Mouse (Mus musculus) heart, embryonic 16.5 days (tissue): ENCODE results near the gene Tha1. TPM values are rescaled to one million over a fixed set of nuclear protein-coding genes. Genes with fewer than 3 reads are reported as not detected.
A peak's percentile ranks its signal among the peaks of the same experiment; 100 is the strongest.

Source experiments
- ATAC-seq: fragments of 200-750 bp; cut with Nextera tagmentation; replicated peaks from 2 replicates; pipeline ENCODE4 v1.8.0; 2017; ENCODE audit warnings: moderate number of reproducible peaks; ENCODE audit not compliant: insufficient read depth, low FRiP score; ENCODE audit errors: extremely low read depth
- H3K27ac ChIP-seq: fragments of 300-500 bp; sonication (generic); 2 replicates; pipeline ENCODE4 v1.5.1; 2014; ENCODE audit warnings: mild to moderate bottlenecking, low read length, control low read depth, moderate library complexity
- H3K27me3 ChIP-seq: fragments of 300-500 bp; sonication (generic); 2 replicates; pipeline ENCODE4 v1.6.1; 2014; ENCODE audit warnings: low read length, mixed read lengths; ENCODE audit not compliant: control insufficient read depth, insufficient read depth
- H3K36me3 ChIP-seq: fragments of 300-500 bp; sonication (generic); 2 replicates; pipeline ENCODE4 v1.6.1; 2014; ENCODE audit not compliant: control insufficient read depth, insufficient read depth
- H3K4me1 ChIP-seq: fragments of 300-500 bp; sonication (generic); 2 replicates; pipeline ENCODE4 v1.6.1; 2014; ENCODE audit warnings: low read length, mixed read lengths; ENCODE audit not compliant: control insufficient read depth, insufficient read depth
- H3K4me2 ChIP-seq: fragments of 300-500 bp; sonication (generic); 2 replicates; pipeline ENCODE4 v1.6.1; 2014; ENCODE audit warnings: low read depth, mild to moderate bottlenecking, control low read depth, low read length
- H3K4me3 ChIP-seq: fragments of 300-500 bp; sonication (generic); 2 replicates; pipeline ENCODE4 v1.5.1; 2014; ENCODE audit warnings: mild to moderate bottlenecking, control low read depth, low read length
- H3K9ac ChIP-seq: fragments of 300-500 bp; sonication (generic); 2 replicates; pipeline ENCODE4 v1.6.1; 2014; ENCODE audit warnings: low read length, control low read depth
- H3K9me3 ChIP-seq: fragments of 300-500 bp; sonication (generic); replicated peaks from 2 replicates; pipeline ENCODE4 v1.6.1; 2016; ENCODE audit warnings: low read length; ENCODE audit not compliant: control insufficient read depth
- WGBS: fragments of 180-500 bp; shearing (Covaris S2); extraction: QIAGEN DNeasy Blood & Tissue Kit; methylation state at CpG from one replicate; pipeline ENCODE4 v1.1.7; 2014; 5-methylcytosine and 5-hydroxymethylcytosine counted together
- polyA plus RNA-seq: library from polyadenylated mRNA; unstranded; fragments of >200 nt; fragmentation: Nextera tagmentation; extraction: Ambion mirVana; gene quantifications from 2 replicates; pipeline ENCODE4 v1.2.1, GENCODE M21; 2015

Tha1 gene
- polyA plus RNA-seq, 1 experiment from 2014 or later: 7.4 TPM

DNA sequence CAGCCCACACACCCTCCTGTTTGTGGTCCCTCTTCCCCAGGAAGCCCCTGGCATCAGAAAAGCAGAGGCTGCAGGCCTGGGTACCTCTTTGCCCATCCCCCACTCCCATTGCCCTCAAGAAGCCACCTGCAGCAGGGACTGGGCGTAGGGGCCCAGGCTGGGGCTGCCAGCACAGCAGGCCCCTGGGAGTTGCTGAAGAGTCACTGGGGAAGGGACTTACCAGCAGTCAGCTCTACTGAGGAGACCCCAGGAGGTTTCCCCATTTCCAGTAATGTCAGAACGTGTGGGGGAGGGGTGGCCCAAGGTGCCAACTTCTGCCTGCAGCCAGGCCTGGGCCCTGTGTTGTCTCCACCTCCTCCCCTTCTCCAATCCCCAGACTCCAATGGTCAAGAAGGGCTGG is 29.0 kb upstream of the Tha1 start:
- no peak overlapping the region for H3K4me3 ChIP-seq
- H3K27me3 ChIP-seq: no peaks in the 10 kb centered on the region
- H3K27ac ChIP-seq: no peak overlapping the region; the same call in 1 of the 2 replicates
- H3K9me3 ChIP-seq: no peaks in the 10 kb centered on the region
- H3K4me1 ChIP-seq: no peaks in the 10 kb centered on the region
- H3K36me3 ChIP-seq: no peaks in the 10 kb centered on the region
- WGBS: 78% methylated on average over 2 of the region's 2 CpGs
- H3K9ac ChIP-seq: no peak overlapping the region
- H3K4me2 ChIP-seq: no peak overlapping the region
- ATAC-seq: peak; percentile 60

- 16% methylated on average over 2 of the region's 2 CpGs for WGBS
- Histone ChIP-seq H3K9me3 (no peaks in the 10 kb centered on the region), H3K27ac (no peak overlapping the region), H3K27me3 (no peaks in the 10 kb centered on the region), H3K4me1 (peaks cover 2% of the 10 kb centered on the region; the same call in 1 of the 2 replicates), H3K4me2 (no peak overlapping the region), H3K36me3 (no peaks in the 10 kb centered on the region), H3K9ac (no peak overlapping the region), H3K4me3 (no peak overlapping the region)
- ATAC-seq: peak; percentile 67
Measured at GRCm38 (mm10) chr11:117896533-117896932, 23.3 kb upstream of the Tha1 start.

GRCm38 (mm10) chr11:117894676-117895075 is 21.4 kb upstream of the Tha1 start:
- H3K4me1 ChIP-seq: peaks cover 16% of the 10 kb centered on the region
- WGBS: 59% methylated on average over 10 of the region's 10 CpGs
- H3K9me3 ChIP-seq: no peaks in the 10 kb centered on the region
- 0 out of 2 replicates have a peak, but pooled peaks cover 2% of the 10 kb centered on the region for H3K27me3 ChIP-seq
- no peak overlapping the region for H3K4me2 ChIP-seq
- no peaks in the 10 kb centered on the region for H3K36me3 ChIP-seq
- no peak overlapping the region for H3K9ac ChIP-seq
- H3K27ac ChIP-seq: no peak overlapping the region
- ATAC-seq: no peak
- H3K4me3 ChIP-seq: no peak overlapping the region

DNA sequence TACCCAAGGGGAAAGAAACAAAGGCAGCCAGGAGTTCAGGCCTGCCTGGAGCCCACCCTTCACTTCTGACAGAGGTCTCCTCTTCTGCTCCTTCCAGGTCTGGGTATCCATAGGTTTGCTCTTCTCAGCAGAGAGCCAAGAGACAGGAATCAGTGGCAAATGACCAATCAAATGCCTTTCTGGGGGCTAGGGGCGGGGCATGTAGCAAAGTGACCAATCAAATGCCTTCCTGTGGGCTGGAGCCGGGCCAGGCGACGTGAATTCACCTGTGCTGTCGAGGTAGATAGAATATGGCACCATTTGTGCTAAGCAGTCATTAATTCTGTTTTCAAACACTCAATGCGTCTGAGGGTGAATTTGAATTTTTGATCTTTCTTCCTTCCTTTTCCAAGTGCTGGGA is 18.9 kb upstream of the Tha1 start:
- Histone ChIP-seq H3K4me3 (no peak overlapping the region), H3K9me3 (no peaks in the 10 kb centered on the region), H3K27ac (peak overlapping the region; percentile 44; the same call in 1 of the 2 replicates), H3K4me2 (no peak overlapping the region), H3K27me3 (0 out of 2 replicates have a peak, but pooled peaks cover 2% of the 10 kb centered on the region), H3K9ac (no peak overlapping the region), H3K4me1 (peaks cover 25% of the 10 kb centered on the region), H3K36me3 (no peaks in the 10 kb centered on the region)
- WGBS: 58% methylated on average over 6 of the region's 6 CpGs
- no peak for ATAC-seq

GRCm38 (mm10) chr11:117891581-117892175 is 18.4 kb upstream of the Tha1 start:
- peaks cover 25% of the 10 kb centered on the region for H3K4me1 ChIP-seq
- no peak for ATAC-seq
- no peak overlapping the region for H3K9ac ChIP-seq
- H3K27ac ChIP-seq: peak overlapping the region; percentile 44; the same call in 1 of the 2 replicates
- no peaks in the 10 kb centered on the region for H3K36me3 ChIP-seq
- H3K4me2 ChIP-seq: no peak overlapping the region
- whole genome bisulfite sequencing: 83% methylated on average over 19 of the region's 19 CpGs
- 0 out of 2 replicates have a peak, but pooled peaks cover 2% of the 10 kb centered on the region for H3K27me3 ChIP-seq
- H3K9me3 ChIP-seq: no peaks in the 10 kb centered on the region
- no peak overlapping the region for H3K4me3 ChIP-seq

GRCm38 (mm10) chr11:117890519-117891282 is 17.4 kb upstream of the Tha1 start:
- Histone ChIP-seq H3K4me3 (no peak overlapping the region), H3K4me2 (no peak overlapping the region), H3K27me3 (0 out of 2 replicates have a peak, but pooled peaks cover 2% of the 10 kb centered on the region), H3K4me1 (peaks cover 23% of the 10 kb centered on the region), H3K9ac (no peak overlapping the region; the same call in 1 of the 2 replicates), H3K9me3 (no peaks in the 10 kb centered on the region), H3K36me3 (no peaks in the 10 kb centered on the region), H3K27ac (peak overlapping the region; percentile 39; the same call in 1 of the 2 replicates)
- WGBS: 32% methylated on average over 13 of the region's 13 CpGs
- ATAC-seq: 0 out of 2 replicates have a peak, but pooled peaks have one; percentile 29

GRCm38 (mm10) chr11:117889887-117890340 is 16.6 kb upstream of the Tha1 start:
- Histone ChIP-seq H3K4me3 (no peak overlapping the region), H3K9ac (peak overlapping the region; percentile 30; the same call in 1 of the 2 replicates), H3K27me3 (0 out of 2 replicates have a peak, but pooled peaks cover 2% of the 10 kb centered on the region), H3K27ac (no peak overlapping the region; the same call in 1 of the 2 replicates), H3K4me2 (no peak overlapping the region), H3K9me3 (no peaks in the 10 kb centered on the region), H3K36me3 (no peaks in the 10 kb centered on the region), H3K4me1 (peaks cover 23% of the 10 kb centered on the region)
- ATAC-seq: no peak
- 33% methylated on average over 11 of the region's 11 CpGs for WGBS

GRCm38 (mm10) chr11:117888853-117889822 is 15.9 kb upstream of the Tha1 start:
- Histone ChIP-seq H3K27me3 (0 out of 2 replicates have a peak, but pooled peaks cover 2% of the 10 kb centered on the region), H3K9ac (peak overlapping the region; percentile 30), H3K4me3 (peak overlapping the region; percentile 3; the same call in 1 of the 2 replicates), H3K36me3 (no peaks in the 10 kb centered on the region), H3K4me2 (peak overlapping the region; percentile 43), H3K4me1 (peaks cover 23% of the 10 kb centered on the region), H3K9me3 (no peaks in the 10 kb centered on the region), H3K27ac (no peak overlapping the region; the same call in 1 of the 2 replicates)
- ATAC-seq: no peak; the same call in 1 of the 2 replicates
- WGBS: 16% methylated on average over 33 of the region's 33 CpGs
